Mouse (Mus musculus) olfactory bulb, adult 2 months (tissue): ENCODE results near the gene Gm19345.

ENCODE experiments used
- CTCF ChIP-seq: fragments of 200-500 bp; IDR thresholded peaks from 2 replicates; pipeline ENCODE4 v1.5.1; 2012; ENCODE audit warnings: low read depth, mild to moderate bottlenecking, low read length, moderate library complexity; ENCODE audit not compliant: insufficient read depth
- POLR2A ChIP-seq: fragments of 200-500 bp; IDR thresholded peaks from 2 replicates; pipeline ENCODE4 v1.6.1; 2012; ENCODE audit warnings: mild to moderate bottlenecking, low read depth, low read length, moderate library complexity; ENCODE audit not compliant: insufficient read depth

DNA sequence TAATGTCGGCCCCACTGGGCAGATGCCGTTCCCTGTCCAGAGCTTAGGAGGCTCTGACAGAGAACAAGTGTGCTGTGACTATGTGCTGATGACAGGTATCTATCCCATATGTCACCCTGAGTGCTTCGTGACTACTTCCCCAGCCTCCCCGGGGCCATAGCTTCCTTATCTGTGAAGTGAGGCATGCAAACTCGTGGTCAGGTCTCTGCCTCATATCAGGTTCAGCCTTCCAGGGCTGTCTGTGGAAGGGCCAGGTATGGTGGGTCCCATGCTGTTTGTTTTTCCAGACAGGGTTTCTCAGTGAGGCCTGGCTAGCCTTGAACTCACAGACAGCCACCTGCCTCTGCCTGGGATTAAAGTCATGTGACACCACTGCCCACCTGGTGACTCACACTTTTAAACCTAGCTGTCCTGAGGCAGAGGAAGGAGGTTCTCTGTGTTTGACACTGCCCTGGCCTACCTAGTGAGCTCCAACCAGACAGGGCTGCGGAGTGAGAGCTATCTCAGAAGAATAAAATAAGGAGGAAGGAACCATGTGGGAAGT lies 38.2 kb upstream of the Gm19345 start:
- TF ChIP-seq POLR2A (no peak), CTCF (no peak)
